Mouse (Mus musculus): ENCODE data around the gene Larp1. TPM values are rescaled to one million over a fixed set of nuclear protein-coding genes. Genes with fewer than 3 reads are reported as not detected.
"Not testable (repeated sequence)": the region's sequence is repeated elsewhere in the genome, so short reads cannot be mapped to it uniquely, and the experiment has no call there.

Larp1 gene
- total RNA-seq, 1 experiment from 2014 or later: 37.7 TPM

DNA sequence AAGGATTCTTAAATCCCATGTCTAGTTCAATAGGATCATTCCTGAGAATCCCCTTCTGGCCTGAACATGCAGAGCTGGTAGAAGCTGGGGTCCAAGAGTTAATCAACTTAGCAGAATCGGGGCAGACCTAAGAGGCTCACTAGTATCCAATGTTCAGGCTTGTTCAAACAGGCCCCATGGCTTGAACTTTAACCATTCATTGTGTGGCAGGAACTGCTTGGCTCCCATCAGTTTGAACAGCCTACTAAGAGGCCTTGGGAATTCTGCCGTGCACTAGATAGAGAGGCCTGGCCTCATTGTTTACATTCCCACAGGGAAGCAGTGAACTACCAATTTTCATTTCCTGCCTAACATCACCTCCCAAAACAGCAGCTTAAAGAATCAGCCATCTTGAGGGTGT lies 12.8 kb downstream of the Larp1 start:
- ATAC-seq (ENCODE audit: extremely low read depth, insufficient number of reproducible peaks, low FRiP score, poor library complexity, severe bottlenecking): no peak

GRCm38 (mm10) chr11:58024271-58024670 lies 15.4 kb downstream of the Larp1 start:
- no peak for ATAC-seq (ENCODE audit: extremely low read depth, insufficient number of reproducible peaks, low FRiP score, poor library complexity, severe bottlenecking)

DNA sequence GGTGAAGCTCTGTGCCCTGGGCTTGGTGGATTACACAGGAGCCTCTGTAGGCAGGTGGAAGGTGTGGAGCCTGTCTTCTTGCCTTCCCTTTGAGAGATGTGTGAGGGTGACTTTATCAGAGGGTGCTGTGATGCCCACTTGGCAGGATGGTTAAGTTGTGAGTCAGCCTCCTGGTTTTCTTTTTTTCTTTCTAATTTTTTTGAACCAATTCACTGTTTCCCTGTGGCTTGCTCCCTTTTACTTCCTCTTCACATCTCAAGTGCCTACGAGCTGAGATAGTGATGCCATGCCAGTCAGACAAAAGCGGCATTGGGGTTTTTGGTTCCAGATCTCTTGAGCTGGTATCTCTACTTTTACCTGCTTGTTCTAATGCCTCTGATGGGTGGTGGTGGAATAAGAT lies 15.8 kb downstream of the Larp1 start:
- ATAC-seq (ENCODE audit: extremely low read depth, insufficient number of reproducible peaks, low FRiP score, poor library complexity, severe bottlenecking): no peak

GRCm38 (mm10) chr11:58025881-58026280 lies 17.0 kb downstream of the Larp1 start:
- ATAC-seq (ENCODE audit: extremely low read depth, insufficient number of reproducible peaks, low FRiP score, poor library complexity, severe bottlenecking): no peak

GRCm38 (mm10) chr11:58026337-58026736 lies 17.5 kb downstream of the Larp1 start:
- no peak for ATAC-seq (ENCODE audit: extremely low read depth, insufficient number of reproducible peaks, low FRiP score, poor library complexity, severe bottlenecking)

- no peak for ATAC-seq (ENCODE audit: extremely low read depth, insufficient number of reproducible peaks, low FRiP score, poor library complexity, severe bottlenecking)
Observed at GRCm38 (mm10) chr11:58026860-58027259, 18.0 kb downstream of the Larp1 start.

DNA sequence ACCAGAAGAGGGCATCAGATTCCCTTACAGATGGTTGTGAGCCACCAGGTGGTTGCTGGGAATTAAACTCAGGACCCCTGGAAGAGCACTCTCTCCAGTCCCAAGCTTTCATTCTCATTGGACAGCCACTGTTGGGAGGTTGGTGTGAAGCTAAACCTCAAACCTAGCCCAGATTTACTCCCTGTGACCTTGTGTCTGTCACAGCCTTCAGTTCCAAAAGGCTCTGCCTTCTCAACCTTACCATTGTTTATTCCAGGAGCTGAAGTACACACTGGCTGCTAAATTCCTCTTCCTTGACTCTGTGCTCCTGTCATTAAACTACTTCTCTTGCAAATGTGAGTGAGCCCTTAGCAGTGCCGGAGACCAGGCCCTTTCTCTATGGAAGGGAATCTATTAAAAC lies 20.1 kb downstream of the Larp1 start:
- no peak for ATAC-seq (ENCODE audit: extremely low read depth, insufficient number of reproducible peaks, low FRiP score, poor library complexity, severe bottlenecking)

DNA sequence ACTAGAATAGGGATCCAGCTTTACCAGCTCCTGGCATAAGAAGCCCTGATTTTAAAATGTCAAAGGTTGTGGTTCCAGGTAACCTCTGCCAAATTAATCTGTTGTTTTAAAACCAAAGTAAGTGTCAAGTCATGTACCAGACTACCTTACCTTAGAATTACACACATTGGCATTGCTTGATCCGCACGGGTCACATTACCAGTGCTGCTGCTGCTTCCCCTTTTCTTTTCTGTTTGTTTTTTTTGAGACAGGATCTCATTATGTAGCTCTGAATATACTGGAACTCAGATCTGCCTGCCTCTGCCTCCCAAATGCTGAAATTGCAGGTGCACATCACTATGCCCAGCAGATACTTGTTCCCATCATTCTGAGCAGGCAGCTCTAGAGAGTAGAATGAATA lies 21.0 kb downstream of the Larp1 start:
- ATAC-seq (ENCODE audit: extremely low read depth, insufficient number of reproducible peaks, low FRiP score, poor library complexity, severe bottlenecking): no peak

- peak; percentile 6; the same call in 1 of the 2 replicates for ATAC-seq (ENCODE audit: extremely low read depth, insufficient number of reproducible peaks, low FRiP score, poor library complexity, severe bottlenecking)
Observed at GRCm38 (mm10) chr11:58031176-58031575, 22.3 kb downstream of the Larp1 start.

- no peak for ATAC-seq (ENCODE audit: extremely low read depth, insufficient number of reproducible peaks, low FRiP score, poor library complexity, severe bottlenecking)
Observed at GRCm38 (mm10) chr11:58033635-58034034, 24.8 kb downstream of the Larp1 start.

GRCm38 (mm10) chr11:58039027-58039426 lies 30.2 kb downstream of the Larp1 start:
- ATAC-seq (ENCODE audit: extremely low read depth, insufficient number of reproducible peaks, low FRiP score, poor library complexity, severe bottlenecking): no peak

- no peak for ATAC-seq (ENCODE audit: extremely low read depth, insufficient number of reproducible peaks, low FRiP score, poor library complexity, severe bottlenecking)
Observed at GRCm38 (mm10) chr11:58042861-58043431, 34.1 kb downstream of the Larp1 start.

DNA sequence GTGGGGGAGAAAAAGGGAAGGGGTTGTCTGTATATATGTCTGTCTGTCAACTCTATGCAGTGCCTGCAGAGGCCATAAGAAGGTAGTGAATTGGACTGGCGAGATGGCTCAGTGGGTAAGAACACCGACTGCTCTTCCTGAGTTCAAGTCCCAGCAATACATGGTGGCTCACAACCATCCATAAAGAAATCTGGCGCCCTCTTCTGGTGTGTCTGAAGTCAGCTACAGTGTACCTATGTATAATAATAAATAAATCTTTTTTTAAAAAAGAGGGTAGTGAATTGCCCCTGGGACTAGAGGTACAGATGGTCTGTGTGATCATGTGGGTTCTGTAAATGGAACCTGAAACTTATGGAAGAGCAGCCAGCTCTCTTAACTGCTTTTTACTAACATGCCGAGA lies 37.6 kb downstream of the Larp1 start:
- ATAC-seq (ENCODE audit: extremely low read depth, insufficient number of reproducible peaks, low FRiP score, poor library complexity, severe bottlenecking): no peak

GRCm38 (mm10) chr11:58057455-58057854 lies 48.6 kb downstream of the Larp1 start:
- ATAC-seq (ENCODE audit: extremely low read depth, insufficient number of reproducible peaks, low FRiP score, poor library complexity, severe bottlenecking): peak; percentile 45; the same call in 1 of the 2 replicates

DNA sequence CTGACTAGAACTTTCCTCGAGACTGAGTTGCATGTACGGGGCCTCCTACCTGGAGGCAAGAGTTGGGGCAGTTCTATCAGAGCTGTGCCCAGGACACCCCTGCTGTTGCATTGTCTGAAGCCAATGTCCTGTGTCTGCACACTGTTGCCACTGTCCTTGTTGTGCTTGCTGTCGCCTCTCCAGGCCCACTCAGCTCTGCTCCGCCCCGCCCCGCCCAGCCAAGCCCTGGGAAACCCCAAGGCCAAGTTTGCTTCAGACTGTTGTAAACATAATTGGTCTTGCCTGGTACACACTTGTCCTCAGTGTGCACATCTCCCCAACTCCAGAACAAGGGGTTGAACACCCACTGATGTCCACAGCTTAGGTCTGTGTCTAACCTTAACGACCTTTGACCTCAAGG lies 50.9 kb downstream of the Larp1 start:
- not testable (repeated sequence) for ATAC-seq (ENCODE audit: extremely low read depth, insufficient number of reproducible peaks, low FRiP score, poor library complexity, severe bottlenecking)

GRCm38 (mm10) chr11:58061218-58061617 lies 52.4 kb downstream of the Larp1 start:
- ATAC-seq (ENCODE audit: extremely low read depth, insufficient number of reproducible peaks, low FRiP score, poor library complexity, severe bottlenecking): not testable (repeated sequence)

GRCm38 (mm10) chr11:58062586-58062985 lies 53.7 kb downstream of the Larp1 start:
- ATAC-seq (ENCODE audit: extremely low read depth, insufficient number of reproducible peaks, low FRiP score, poor library complexity, severe bottlenecking): no peak

GRCm38 (mm10) chr11:58065025-58065424 lies 56.2 kb downstream of the Larp1 start:
- ATAC-seq (ENCODE audit: extremely low read depth, insufficient number of reproducible peaks, low FRiP score, poor library complexity, severe bottlenecking): no peak

DNA sequence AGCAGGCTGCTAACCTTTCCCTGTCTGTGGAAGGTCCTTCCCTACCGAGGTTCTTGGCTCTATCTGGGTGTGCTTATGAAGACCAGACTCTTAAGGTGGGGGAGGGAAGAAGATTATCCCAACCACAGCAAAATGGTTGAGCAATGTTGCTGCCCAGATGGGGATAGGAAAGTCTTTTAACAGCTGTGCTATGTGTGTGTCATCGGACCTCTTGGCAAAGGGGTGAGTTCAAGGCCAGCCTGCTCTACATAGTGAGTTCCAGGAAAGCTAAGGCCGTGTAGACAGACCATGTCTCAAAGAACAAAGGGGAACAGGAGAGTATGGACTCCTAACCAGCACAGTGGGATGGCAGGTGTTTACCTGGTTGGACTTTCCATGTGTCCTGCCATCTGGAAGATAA lies 64.1 kb downstream of the Larp1 start:
- no peak for ATAC-seq (ENCODE audit: extremely low read depth, insufficient number of reproducible peaks, low FRiP score, poor library complexity, severe bottlenecking)

GRCm38 (mm10) chr11:58077270-58077669 lies 68.4 kb downstream of the Larp1 start:
- ATAC-seq (ENCODE audit: extremely low read depth, insufficient number of reproducible peaks, low FRiP score, poor library complexity, severe bottlenecking): no peak

DNA sequence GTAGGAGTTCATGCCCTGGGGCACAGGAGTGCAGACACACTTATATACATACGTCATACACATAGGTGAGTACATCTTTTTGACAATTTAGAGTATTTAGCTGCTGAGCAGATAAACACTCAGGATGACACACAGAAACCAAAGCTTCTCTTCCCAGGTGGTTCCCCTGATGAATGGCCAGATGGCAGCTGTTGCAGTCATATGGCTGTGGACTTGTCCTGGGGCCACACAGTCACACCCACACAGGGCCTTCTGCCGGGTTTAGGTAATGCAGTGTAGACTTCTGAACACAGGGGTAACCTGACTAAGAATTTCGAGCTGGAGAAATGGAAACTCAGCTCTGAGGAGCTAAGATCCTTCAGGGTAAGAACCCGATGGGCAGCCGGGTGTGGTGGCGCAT lies 72.9 kb downstream of the Larp1 start:
- ATAC-seq (ENCODE audit: extremely low read depth, insufficient number of reproducible peaks, low FRiP score, poor library complexity, severe bottlenecking): no peak

Measured in neutrophil, adult 5-6 weeks (primary cell).